Mouse (Mus musculus) left cerebral cortex, postnatal 25 days (tissue): ENCODE measurements at regions not wholly inside any gene's neighbourhood (a gene's known extent, or its start where the extent isn't known, plus 50 kb on each side); places are given as distances from the start of the nearest gene placed in this dataset.
A peak's percentile ranks its signal among the peaks of the same experiment; 100 is the strongest.
"Not testable (repeated sequence)": the region's sequence is repeated elsewhere in the genome, so short reads cannot be mapped to it uniquely, and the experiment has no call there.

Experiments used
- DNase-seq, 2 experiments: peaks; one replicate each; pipeline ENCODE4 v3.0.0; 2022; ENCODE audit warnings: low spot score in 2 of 2, mixed read lengths in 1 of 2
- intact Hi-C: fragments of 180-260 bp; cut with DNase I; formaldehyde crosslinking; loops from one replicate; pipeline ENCODE4 v1.15.1; 2025
- microRNA-seq, 2 experiments: library from miRNA; unstranded; fragments of <30 nt; microRNA quantifications; one replicate each; pipeline ENCODE4 v1.2.0; 2022

GRCm38 (mm10) chr5:7720688-7721087 is 239.6 kb upstream of the Steap4 start:
- no peak for DNase-seq
- intact Hi-C loops = no loop called here

- DNase-seq, intact Hi-C loops: not testable (repeated sequence)
Measured at GRCm38 (mm10) chr5:7732566-7732965, 227.7 kb upstream of the Steap4 start.

DNA sequence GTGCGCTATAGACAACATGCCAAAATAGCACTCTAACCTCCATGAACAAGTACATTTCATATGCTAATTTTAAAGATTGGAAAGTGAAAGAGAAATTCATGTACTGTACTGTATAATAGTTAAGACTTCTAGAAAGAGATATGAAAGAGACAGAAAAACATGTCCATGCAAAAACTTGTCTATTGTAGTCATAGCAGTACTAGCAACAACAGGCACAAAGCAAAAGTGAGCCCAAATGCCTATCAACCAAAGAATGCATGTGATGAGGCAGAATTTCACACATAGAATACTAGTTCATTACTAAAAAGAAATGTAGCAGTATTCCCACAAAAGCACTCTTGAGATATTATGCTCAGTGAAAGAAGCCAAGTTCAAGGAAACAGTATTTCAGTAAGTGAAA is 180.4 kb upstream of the Steap4 start:
- intact Hi-C loops = no loop called here
- DNase-seq = no peak

DNA sequence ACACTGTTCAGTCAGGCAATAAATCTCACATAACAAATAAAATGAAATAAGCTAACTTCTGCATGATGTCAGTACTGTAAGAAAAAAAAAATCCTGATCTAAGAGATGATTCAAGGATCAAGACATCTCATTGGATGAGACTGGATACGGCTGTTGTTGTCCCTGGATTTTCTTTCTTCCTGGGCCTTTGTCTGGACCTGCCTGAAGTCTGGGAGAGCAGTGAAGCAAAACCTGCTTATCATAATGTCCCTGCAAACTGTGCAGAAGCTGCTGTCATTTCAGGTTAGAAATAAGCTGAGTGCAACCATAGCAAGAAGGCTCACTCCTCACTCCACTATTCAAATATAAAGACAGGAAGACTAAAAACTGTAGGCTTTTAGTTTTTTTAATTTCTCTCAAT is 178.0 kb upstream of the Steap4 start:
- no peak for DNase-seq
- intact Hi-C loops = no loop called here

DNA sequence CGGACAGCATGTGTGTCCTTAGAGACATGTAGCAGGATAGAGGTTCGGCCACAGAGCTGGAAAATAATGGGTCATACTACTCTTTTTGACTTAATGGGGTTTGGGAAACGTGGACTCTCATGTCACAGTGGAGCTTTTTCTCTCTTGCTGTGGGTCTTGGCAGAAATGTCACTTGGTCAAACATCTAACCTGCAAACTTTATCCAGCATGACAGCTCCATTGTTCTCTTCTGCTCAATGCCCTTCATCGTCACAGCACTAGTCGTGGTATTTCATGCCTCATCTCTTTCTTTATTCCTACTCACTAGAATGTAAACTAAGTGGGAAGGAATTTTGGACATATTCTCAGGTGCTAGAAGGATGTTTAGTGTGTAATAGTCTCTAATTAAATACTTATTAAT is 171.9 kb upstream of the Steap4 start:
- DNase-seq = no peak

GRCm38 (mm10) chr5:7789126-7789525 is 171.1 kb upstream of the Steap4 start:
- intact Hi-C loops = no loop called here
- no peak for DNase-seq

More for the DNA sequence above, 171.9 kb upstream of the Steap4 start:
- intact Hi-C loops = no loop called here

GRCm38 (mm10) chr5:7820592-7820991 is 139.7 kb upstream of the Steap4 start:
- peak in 1 of 2 experiments; percentile 19 for DNase-seq
- intact Hi-C loops = no loop called here

DNA sequence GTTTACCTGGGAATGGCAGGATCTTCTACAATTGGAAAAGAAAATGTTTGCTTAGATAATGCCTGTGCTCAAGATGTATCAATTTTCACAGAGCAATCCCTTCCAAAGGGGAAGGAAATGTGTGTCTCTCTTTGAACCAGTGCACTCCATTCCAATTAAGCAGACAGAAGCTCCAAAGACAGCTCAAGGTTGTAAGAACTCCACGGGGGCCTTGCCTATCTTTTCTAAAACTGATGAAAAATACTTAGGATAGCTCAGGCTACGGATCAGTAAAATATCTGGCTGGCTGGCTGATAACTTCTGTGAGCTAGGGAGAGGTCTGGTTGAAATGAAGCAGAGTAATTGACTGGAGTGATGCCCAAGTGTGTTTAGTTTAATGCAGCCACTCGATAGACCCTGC is 138.6 kb upstream of the Steap4 start:
- no peak for DNase-seq
- intact Hi-C loops = no loop called here

DNA sequence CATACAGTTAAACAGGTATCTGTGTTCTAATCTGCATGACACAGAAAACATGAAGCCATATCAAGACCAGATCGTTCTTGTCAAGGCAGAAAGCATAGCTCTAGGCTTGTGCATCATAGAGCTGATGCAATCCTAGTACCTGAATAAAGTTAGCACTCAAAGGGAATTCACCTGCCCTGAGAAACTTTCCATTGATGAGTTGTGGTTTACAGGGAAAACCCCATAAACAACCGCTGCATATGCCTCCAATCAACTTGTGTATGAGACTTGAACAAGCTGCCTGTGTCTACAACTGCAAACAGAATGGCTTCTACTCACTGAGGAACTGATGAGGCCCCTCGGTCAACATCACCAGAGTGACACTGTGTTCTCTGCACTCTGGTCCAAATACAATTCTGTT is 130.6 kb upstream of the Steap4 start:
- intact Hi-C loops = no loop called here

GRCm38 (mm10) chr5:7833812-7834211 is 126.4 kb upstream of the Steap4 start:
- DNase-seq = peak in 1 of 2 experiments; percentile 52
- intact Hi-C loops = no loop called here

More for the DNA sequence above, 130.6 kb upstream of the Steap4 start:
- no peak for DNase-seq

DNA sequence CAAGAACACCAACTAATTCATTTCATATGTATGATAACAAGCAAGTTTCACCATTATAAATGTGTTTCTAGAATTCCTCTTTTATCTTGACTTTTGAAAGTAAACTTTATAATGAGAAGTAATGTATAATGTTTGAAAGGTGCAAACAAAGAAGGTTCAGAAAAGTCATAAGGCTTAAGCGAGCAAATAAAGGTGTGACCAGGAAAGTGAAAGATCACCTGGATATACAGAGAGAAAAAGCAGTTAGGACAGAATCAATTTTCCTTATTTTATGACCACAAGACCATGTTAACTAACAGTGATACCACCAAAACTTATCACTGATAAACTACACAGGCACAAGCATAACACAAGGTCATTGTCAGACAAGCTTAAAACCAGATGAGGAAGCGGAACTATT is 97.2 kb upstream of the Steap4 start:
- intact Hi-C loops = no loop called here
- no peak for DNase-seq

GRCm38 (mm10) chr5:7866041-7866641 is 94.1 kb upstream of the Steap4 start:
- DNase-seq = no peak
- intact Hi-C loops = no loop called here

GRCm38 (mm10) chr5:7899537-7899936 is 60.7 kb upstream of the Steap4 start:
- intact Hi-C loops = no loop called here
- DNase-seq = peak; percentile 40 to 59

Small RNA genes in the stretch of these regions (microRNA-seq; reads per million reads assigned to microRNA genes)
- gene Gm22196 = 0 reads per million in 2 experiments
